Mouse (Mus musculus) urinary bladder, adult 18-20 months (tissue): ENCODE measurements around the gene Stxbp6.
"Not testable (repeated sequence)": the region's sequence is repeated elsewhere in the genome, so short reads cannot be mapped to it uniquely, and the experiment has no call there.

Experiments
- DNase-seq, 2 experiments: peaks; one replicate each; pipeline ENCODE4 v3.0.0; 2022; ENCODE audit warnings: low spot score in 2 of 2, mixed read lengths in 2 of 2

The Stxbp6 gene

GRCm38 (mm10) chr12:45056372-45056771 lies 18.1 kb downstream of the Stxbp6 start:
- DNase-seq = no peak

DNA sequence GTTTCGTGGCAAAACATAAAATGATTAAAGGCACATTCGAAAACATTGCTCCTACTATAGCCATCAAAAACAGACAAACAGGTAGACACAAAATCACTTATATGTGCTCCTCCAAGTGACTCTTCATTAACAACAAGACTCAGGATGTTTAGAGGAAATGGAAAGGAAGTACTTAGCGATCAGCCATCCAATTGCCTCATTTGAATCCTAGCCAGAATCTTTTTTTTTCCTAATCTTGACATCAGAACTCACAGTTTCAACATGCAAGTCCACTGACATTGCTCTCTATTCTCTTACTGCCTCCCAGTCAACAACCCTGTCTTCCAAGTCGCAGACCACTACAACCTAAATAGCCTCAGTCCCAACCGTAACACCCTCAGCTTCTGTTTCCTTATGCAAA lies 21.2 kb downstream of the Stxbp6 start:
- DNase-seq = no peak

- no peak for DNase-seq
These were observed 21.6 kb downstream of the Stxbp6 start for GRCm38 (mm10) chr12:45052860-45053259.

- no peak for DNase-seq
These were observed 24.6 kb downstream of the Stxbp6 start for GRCm38 (mm10) chr12:45049894-45050293.

- DNase-seq = not testable (repeated sequence)
These were observed 26.8 kb downstream of the Stxbp6 start for GRCm38 (mm10) chr12:45047711-45048110.

GRCm38 (mm10) chr12:45047172-45047571 lies 27.3 kb downstream of the Stxbp6 start:
- DNase-seq = no peak

- no peak for DNase-seq
These were observed 29.9 kb downstream of the Stxbp6 start for GRCm38 (mm10) chr12:45044581-45044980.

GRCm38 (mm10) chr12:45042591-45043091 lies 31.9 kb downstream of the Stxbp6 start:
- no peak for DNase-seq

GRCm38 (mm10) chr12:45037496-45037895 lies 37.0 kb downstream of the Stxbp6 start:
- DNase-seq = no peak

DNA sequence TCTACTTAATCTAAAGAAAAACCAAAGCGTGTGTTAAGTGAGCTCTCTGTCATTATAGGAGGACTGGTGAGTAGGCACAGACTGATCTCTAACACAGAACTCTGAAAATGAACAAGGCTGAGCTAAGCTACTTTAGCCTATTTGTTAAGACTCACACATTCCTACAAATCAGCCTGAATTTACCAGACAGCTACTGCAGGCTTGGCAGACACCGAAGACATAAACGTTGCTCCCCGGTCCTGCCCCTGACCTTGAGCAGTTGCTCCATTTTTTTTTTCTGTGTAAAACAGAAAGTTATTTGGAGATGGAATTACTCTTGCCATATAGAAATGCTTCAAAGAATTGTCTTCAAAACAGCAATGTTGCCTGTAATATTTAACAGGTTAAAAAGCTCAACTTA lies 37.4 kb downstream of the Stxbp6 start:
- no peak for DNase-seq

DNA sequence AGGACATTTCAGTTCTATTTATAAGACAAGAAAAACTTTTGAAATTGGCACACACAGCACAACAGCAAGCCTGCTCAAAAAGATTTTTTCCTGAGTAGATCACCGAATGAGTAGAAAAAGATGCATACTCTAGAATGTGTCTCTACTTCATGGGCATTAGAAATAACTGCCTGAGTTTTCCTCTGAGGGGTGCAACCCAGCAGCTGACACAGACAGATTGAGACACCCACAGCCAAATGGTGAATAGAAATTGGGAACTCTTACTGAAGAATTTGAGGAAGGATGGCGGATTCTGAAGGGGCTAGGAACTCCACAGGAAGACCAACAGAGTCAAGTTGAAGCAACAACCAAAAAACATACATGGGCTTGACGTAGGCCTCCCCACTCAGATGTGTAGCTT lies 43.8 kb downstream of the Stxbp6 start:
- DNase-seq = no peak

DNA sequence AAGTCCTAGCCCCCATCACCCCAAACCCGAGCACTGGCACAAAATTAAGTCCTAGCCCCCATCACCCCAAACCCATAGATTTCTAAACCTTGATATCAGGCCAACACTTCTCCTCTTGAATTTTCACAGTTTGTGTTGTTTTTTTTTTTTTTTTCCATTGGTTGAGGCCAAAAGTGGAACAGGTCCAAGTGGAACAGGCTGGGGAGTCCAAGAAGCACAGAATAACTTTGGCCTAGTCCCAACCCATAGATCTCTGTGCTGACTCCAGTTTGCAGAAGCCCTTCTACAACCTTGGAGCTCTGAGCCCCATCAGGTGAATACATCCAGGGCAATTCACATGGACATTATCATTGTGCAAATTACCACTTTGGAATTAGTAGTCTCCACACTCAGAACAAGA lies 48.2 kb downstream of the Stxbp6 start:
- DNase-seq = no peak

DNA sequence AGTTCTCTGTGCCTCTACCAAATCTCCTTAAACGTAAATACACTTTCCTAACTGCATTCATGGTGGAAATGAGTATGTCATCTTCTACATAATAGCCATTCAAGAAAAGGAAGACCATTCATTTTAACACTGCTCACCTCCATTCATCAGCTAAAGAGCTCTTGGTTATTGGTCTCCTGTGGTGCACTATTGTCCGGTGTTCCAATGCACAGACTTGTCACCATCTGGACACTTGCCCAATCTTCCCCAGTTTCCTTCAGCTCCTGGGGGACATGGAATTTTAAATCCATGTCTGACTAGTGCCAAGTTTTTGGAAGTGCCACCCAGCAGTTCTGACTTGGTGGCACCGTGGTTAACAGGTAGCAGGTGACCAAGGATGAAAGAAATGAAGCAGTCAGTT lies 54.5 kb downstream of the Stxbp6 start:
- DNase-seq = no peak

- no peak for DNase-seq
These were observed 55.3 kb downstream of the Stxbp6 start for GRCm38 (mm10) chr12:45019059-45019822.

GRCm38 (mm10) chr12:45013246-45013756 lies 61.2 kb downstream of the Stxbp6 start:
- no peak for DNase-seq

DNA sequence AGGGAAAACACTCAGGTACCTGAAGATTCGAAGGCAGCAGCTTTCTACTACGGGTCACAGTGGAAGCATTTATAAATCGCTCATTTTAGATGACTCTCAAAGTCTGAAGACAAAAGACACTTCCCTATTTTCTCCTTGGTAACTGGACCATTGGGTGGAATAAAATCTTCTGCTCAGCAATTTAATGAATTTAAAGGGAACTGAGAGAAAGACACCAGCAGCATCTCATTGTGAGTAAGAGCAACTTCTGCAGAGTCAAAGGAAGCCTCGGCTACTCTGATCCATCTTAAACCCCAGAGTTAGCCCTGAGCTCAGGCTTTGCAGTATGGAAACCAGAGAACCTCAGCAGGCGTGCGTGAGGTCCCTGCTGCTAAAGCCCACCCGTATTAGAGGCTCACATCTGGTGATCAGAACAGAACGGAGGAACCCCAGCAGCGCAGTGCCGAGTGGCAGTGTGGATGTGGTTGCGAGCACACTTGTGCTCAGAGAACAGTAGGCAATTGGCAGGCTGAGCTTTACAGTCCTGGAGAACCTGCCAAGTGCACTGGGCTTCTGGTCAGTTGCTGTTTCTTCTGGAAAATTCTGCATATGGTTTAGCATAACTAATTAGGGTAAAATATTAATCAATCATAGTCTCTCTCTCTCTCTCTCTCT lies 62.9 kb downstream of the Stxbp6 start:
- no peak for DNase-seq

- no peak for DNase-seq
These were observed 63.5 kb downstream of the Stxbp6 start for GRCm38 (mm10) chr12:45011006-45011405.

DNA sequence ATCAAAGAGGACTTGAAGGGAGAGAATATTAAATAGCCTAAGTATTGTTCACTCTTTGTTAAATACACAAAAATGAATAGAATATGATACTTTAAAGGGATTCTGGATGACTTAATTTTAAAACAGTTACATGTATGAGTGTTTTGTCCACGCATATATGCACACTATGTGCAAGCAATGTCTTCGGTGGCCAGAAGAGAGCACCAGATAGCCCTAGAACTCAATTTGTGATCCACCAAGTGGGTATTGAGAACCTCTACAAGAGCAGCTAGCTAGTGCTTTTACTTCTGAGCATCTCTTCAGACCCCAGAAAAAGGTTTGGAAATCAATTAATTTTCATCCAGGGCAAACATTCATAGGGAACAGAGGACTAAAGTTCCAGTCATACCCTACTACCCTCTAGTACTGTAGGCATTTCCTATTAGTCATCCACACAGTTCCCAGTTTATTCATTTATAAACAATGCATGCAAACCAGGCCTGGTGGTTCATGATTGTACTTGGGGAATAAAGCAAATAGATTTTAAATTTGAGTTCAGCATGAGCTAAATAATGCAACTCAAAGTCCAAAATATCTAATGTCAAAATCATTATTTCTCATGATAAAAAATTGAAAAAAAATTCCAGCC lies 64.4 kb downstream of the Stxbp6 start:
- DNase-seq = no peak

GRCm38 (mm10) chr12:45006569-45006968 lies 67.9 kb downstream of the Stxbp6 start:
- DNase-seq = no peak

- peak in 1 of 2 experiments; percentile 19 for DNase-seq
These were observed 68.5 kb downstream of the Stxbp6 start for GRCm38 (mm10) chr12:45006049-45006448.

DNA sequence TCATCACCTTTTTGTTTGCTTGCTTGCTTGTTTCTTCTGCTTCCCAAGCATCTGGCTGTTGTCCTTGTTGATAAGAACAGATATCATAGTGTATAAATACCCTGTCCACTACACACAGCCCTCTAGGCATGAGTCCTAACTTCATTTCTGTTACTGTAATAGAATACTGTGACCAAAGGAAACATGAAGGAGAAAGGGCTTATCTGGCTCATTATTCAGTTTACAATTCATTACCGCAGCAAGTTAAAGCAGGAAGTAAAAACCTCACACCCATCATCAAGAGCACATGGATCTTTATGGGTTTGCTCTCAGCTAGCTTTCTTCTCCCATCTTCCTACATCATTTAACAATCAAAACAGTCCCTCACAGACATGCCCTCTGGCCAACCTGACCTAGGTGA lies 72.5 kb downstream of the Stxbp6 start:
- DNase-seq = no peak

- DNase-seq = no peak
These were observed 77.1 kb downstream of the Stxbp6 start for GRCm38 (mm10) chr12:44997422-44997821.
